Mouse (Mus musculus): ENCODE results near the gene Il1rapl1. TPM values are rescaled to one million over a fixed set of nuclear protein-coding genes. Genes with fewer than 3 reads are reported as not detected.
"Not testable (repeated sequence)": the region's sequence is repeated elsewhere in the genome, so short reads cannot be mapped to it uniquely, and the experiment has no call there.

Il1rapl1 gene
- polyA plus RNA-seq, 1 experiment from 2014 or later, result 1.9 TPM

GRCm38 (mm10) chrX:87507997-87508396, 607.4 kb downstream of the Il1rapl1 start:
- no peak for ATAC-seq (ENCODE audit: insufficient number of reproducible peaks, insufficient read depth, low FRiP score, low TSS enrichment)
- Histone ChIP-seq H3K27ac (no peak overlapping the region), H3K27me3 (no peaks in the 10 kb centered on the region), H3K9me3 (no peaks in the 10 kb centered on the region), H3K4me3 (no peak overlapping the region), H3K4me2 (replicated peaks) (no peak overlapping the region), H3K36me3 (no peaks in the 10 kb centered on the region), H3K9ac (no peak overlapping the region), H3K4me1 (no peaks in the 10 kb centered on the region)

GRCm38 (mm10) chrX:87502604-87503003, 612.8 kb downstream of the Il1rapl1 start:
- WGBS, result 45% methylated on average over 5 of the region's 5 CpGs
- Histone ChIP-seq H3K9ac (no peak overlapping the region), H3K27ac (no peak overlapping the region), H3K9me3 (no peaks in the 10 kb centered on the region), H3K4me2 (replicated peaks) (no peak overlapping the region), H3K4me3 (no peak overlapping the region), H3K27me3 (no peaks in the 10 kb centered on the region), H3K36me3 (no peaks in the 10 kb centered on the region), H3K4me1 (no peaks in the 10 kb centered on the region)
- no peak for ATAC-seq (ENCODE audit: insufficient number of reproducible peaks, insufficient read depth, low FRiP score, low TSS enrichment)

- no peaks in the 10 kb centered on the region for H3K9me3 ChIP-seq
- H3K4me2 ChIP-seq (replicated peaks), result no peak overlapping the region
- ATAC-seq (ENCODE audit: insufficient number of reproducible peaks, insufficient read depth, low FRiP score, low TSS enrichment), result no peak
- H3K27ac ChIP-seq, result no peak overlapping the region
- H3K9ac ChIP-seq, result no peak overlapping the region
- no peak overlapping the region for H3K4me3 ChIP-seq
- 90% methylated on average over 1 of the region's 1 CpGs for WGBS
- no peaks in the 10 kb centered on the region for H3K4me1 ChIP-seq
- no peaks in the 10 kb centered on the region for H3K36me3 ChIP-seq
- H3K27me3 ChIP-seq, result no peaks in the 10 kb centered on the region
Observed at GRCm38 (mm10) chrX:87483416-87483815, 632.0 kb downstream of the Il1rapl1 start.

GRCm38 (mm10) chrX:87238191-87238590, 877.3 kb downstream of the Il1rapl1 start:
- not testable (repeated sequence) for H3K9ac ChIP-seq; H3K4me1 ChIP-seq; H3K36me3 ChIP-seq; H3K4me2 ChIP-seq (replicated peaks); H3K27me3 ChIP-seq; ATAC-seq (ENCODE audit: insufficient number of reproducible peaks, insufficient read depth, low FRiP score, low TSS enrichment); H3K4me3 ChIP-seq; H3K9me3 ChIP-seq; H3K27ac ChIP-seq
- WGBS, result 54% methylated on average over 11 of the region's 11 CpGs

- Histone ChIP-seq H3K9ac (no peak overlapping the region), H3K9me3 (no peaks in the 10 kb centered on the region), H3K36me3 (no peaks in the 10 kb centered on the region), H3K4me3 (no peak overlapping the region), H3K27me3 (no peaks in the 10 kb centered on the region), H3K27ac (no peak overlapping the region), H3K4me1 (no peaks in the 10 kb centered on the region), H3K4me2 (replicated peaks) (no peak overlapping the region)
- no peak for ATAC-seq (ENCODE audit: insufficient number of reproducible peaks, insufficient read depth, low FRiP score, low TSS enrichment)
Observed at GRCm38 (mm10) chrX:87225280-87225679, 890.2 kb downstream of the Il1rapl1 start.

GRCm38 (mm10) chrX:87002296-87002695, 1113.1 kb downstream of the Il1rapl1 start:
- no peak for ATAC-seq (ENCODE audit: insufficient number of reproducible peaks, insufficient read depth, low FRiP score, low TSS enrichment)
- no peak overlapping the region for H3K9ac ChIP-seq
- no peaks in the 10 kb centered on the region for H3K9me3 ChIP-seq
- no peak overlapping the region for H3K4me3 ChIP-seq
- no peaks in the 10 kb centered on the region for H3K4me1 ChIP-seq
- H3K36me3 ChIP-seq, result no peaks in the 10 kb centered on the region
- H3K27ac ChIP-seq, result no peak overlapping the region
- H3K27me3 ChIP-seq, result no peaks in the 10 kb centered on the region
- H3K4me2 ChIP-seq (replicated peaks), result no peak overlapping the region

- H3K4me3 ChIP-seq, result no peak overlapping the region
- no peaks in the 10 kb centered on the region for H3K9me3 ChIP-seq
- H3K36me3 ChIP-seq, result no peaks in the 10 kb centered on the region
- H3K27ac ChIP-seq, result no peak overlapping the region
- no peaks in the 10 kb centered on the region for H3K4me1 ChIP-seq
- H3K27me3 ChIP-seq, result no peaks in the 10 kb centered on the region
- 60% methylated on average over 1 of the region's 1 CpGs for WGBS
- no peak for ATAC-seq (ENCODE audit: insufficient number of reproducible peaks, insufficient read depth, low FRiP score, low TSS enrichment)
- H3K9ac ChIP-seq, result no peak overlapping the region
- no peak overlapping the region for H3K4me2 ChIP-seq (replicated peaks)
Observed at GRCm38 (mm10) chrX:86955126-86955525, 1160.3 kb downstream of the Il1rapl1 start.

GRCm38 (mm10) chrX:86954614-86955013, 1160.8 kb downstream of the Il1rapl1 start:
- H3K4me1 ChIP-seq, result no peaks in the 10 kb centered on the region
- H3K27me3 ChIP-seq, result no peaks in the 10 kb centered on the region
- no peak for ATAC-seq (ENCODE audit: insufficient number of reproducible peaks, insufficient read depth, low FRiP score, low TSS enrichment)
- H3K4me2 ChIP-seq (replicated peaks), result no peak overlapping the region
- no peak overlapping the region for H3K27ac ChIP-seq
- no peak overlapping the region for H3K9ac ChIP-seq
- no peak overlapping the region for H3K4me3 ChIP-seq
- no peaks in the 10 kb centered on the region for H3K9me3 ChIP-seq
- H3K36me3 ChIP-seq, result no peaks in the 10 kb centered on the region
- WGBS, result 88% methylated on average over 1 of the region's 1 CpGs

GRCm38 (mm10) chrX:86950940-86951339, 1164.5 kb downstream of the Il1rapl1 start:
- H3K4me3 ChIP-seq, result no peak overlapping the region
- H3K4me1 ChIP-seq, result no peaks in the 10 kb centered on the region
- WGBS, result 58% methylated on average over 2 of the region's 2 CpGs
- no peaks in the 10 kb centered on the region for H3K9me3 ChIP-seq
- no peak overlapping the region for H3K9ac ChIP-seq
- H3K27me3 ChIP-seq, result no peaks in the 10 kb centered on the region
- no peak overlapping the region for H3K27ac ChIP-seq
- ATAC-seq (ENCODE audit: insufficient number of reproducible peaks, insufficient read depth, low FRiP score, low TSS enrichment), result no peak
- no peaks in the 10 kb centered on the region for H3K36me3 ChIP-seq
- H3K4me2 ChIP-seq (replicated peaks), result no peak overlapping the region

- H3K4me3 ChIP-seq, result no peak overlapping the region
- no peak overlapping the region for H3K4me2 ChIP-seq (replicated peaks)
- H3K27me3 ChIP-seq, result no peaks in the 10 kb centered on the region
- ATAC-seq (ENCODE audit: insufficient number of reproducible peaks, insufficient read depth, low FRiP score, low TSS enrichment), result no peak
- no peaks in the 10 kb centered on the region for H3K36me3 ChIP-seq
- no peak overlapping the region for H3K27ac ChIP-seq
- no peaks in the 10 kb centered on the region for H3K4me1 ChIP-seq
- no peaks in the 10 kb centered on the region for H3K9me3 ChIP-seq
- no peak overlapping the region for H3K9ac ChIP-seq
Observed at GRCm38 (mm10) chrX:86949112-86949511, 1166.3 kb downstream of the Il1rapl1 start.

- no peak overlapping the region for H3K27ac ChIP-seq
- H3K36me3 ChIP-seq, result no peaks in the 10 kb centered on the region
- no peak for ATAC-seq (ENCODE audit: insufficient number of reproducible peaks, insufficient read depth, low FRiP score, low TSS enrichment)
- H3K4me3 ChIP-seq, result no peak overlapping the region
- H3K27me3 ChIP-seq, result no peaks in the 10 kb centered on the region
- no peak overlapping the region for H3K9ac ChIP-seq
- no peak overlapping the region for H3K4me2 ChIP-seq (replicated peaks)
- no peaks in the 10 kb centered on the region for H3K4me1 ChIP-seq
- no peaks in the 10 kb centered on the region for H3K9me3 ChIP-seq
- 76% methylated on average over 2 of the region's 2 CpGs for WGBS
Observed at GRCm38 (mm10) chrX:86854835-86855234, 1260.6 kb downstream of the Il1rapl1 start.

GRCm38 (mm10) chrX:86808218-86808617, 1307.2 kb downstream of the Il1rapl1 start:
- Histone ChIP-seq H3K9ac (no peak overlapping the region), H3K9me3 (no peaks in the 10 kb centered on the region), H3K4me2 (replicated peaks) (no peak overlapping the region), H3K4me3 (no peak overlapping the region), H3K27ac (no peak overlapping the region), H3K27me3 (no peaks in the 10 kb centered on the region), H3K36me3 (no peaks in the 10 kb centered on the region), H3K4me1 (no peaks in the 10 kb centered on the region)
- 79% methylated on average over 3 of the region's 3 CpGs for WGBS
- no peak for ATAC-seq (ENCODE audit: insufficient number of reproducible peaks, insufficient read depth, low FRiP score, low TSS enrichment)

GRCm38 (mm10) chrX:86802725-86803124, 1312.7 kb downstream of the Il1rapl1 start:
- no peak for ATAC-seq (ENCODE audit: insufficient number of reproducible peaks, insufficient read depth, low FRiP score, low TSS enrichment)
- no peaks in the 10 kb centered on the region for H3K36me3 ChIP-seq
- no peak overlapping the region for H3K4me2 ChIP-seq (replicated peaks)
- H3K27ac ChIP-seq, result no peak overlapping the region
- H3K27me3 ChIP-seq, result no peaks in the 10 kb centered on the region
- no peaks in the 10 kb centered on the region for H3K9me3 ChIP-seq
- WGBS, result 63% methylated on average over 2 of the region's 2 CpGs
- H3K9ac ChIP-seq, result no peak overlapping the region
- no peak overlapping the region for H3K4me3 ChIP-seq
- no peaks in the 10 kb centered on the region for H3K4me1 ChIP-seq
